In the genomic region with DNA sequence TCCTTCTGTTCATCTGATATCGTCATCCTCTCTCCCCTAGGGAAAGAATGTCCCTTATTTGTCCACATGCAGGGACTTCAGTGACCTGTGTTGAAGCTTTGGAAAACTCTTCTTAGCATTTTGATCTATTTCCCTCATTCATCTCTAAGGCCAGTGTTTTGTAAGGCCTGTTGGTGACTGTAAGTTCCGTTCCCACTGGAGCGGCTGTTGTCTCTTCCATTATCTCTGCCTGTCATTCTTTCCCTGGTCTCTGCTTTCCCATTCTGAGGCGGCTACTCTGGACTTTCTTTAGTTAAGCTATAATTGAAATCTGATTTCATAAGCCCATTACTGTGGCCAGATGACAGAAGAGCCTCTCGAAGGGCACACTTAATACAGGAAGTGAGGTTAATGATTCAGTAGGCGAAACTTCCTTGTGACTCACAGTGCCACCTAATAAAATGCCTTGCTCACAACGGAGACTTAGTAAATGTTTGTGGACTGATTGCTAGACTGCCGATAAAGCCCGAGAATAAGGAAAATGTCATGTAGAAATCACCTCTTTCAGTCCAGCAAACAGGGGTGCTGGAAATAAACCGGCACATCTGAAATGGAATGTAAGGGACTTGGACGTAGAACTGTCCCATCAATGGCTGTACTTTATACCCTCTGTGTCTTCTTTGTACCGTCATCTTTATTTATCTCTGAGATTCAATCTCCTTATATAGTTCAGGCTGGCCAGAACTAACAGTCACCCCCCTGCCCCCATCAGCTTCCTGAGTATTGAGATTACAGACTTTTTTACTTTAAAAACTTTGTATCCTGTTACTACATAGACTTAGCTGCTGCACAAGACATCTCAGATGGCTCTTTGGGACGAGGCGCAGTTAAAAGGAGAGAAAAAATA, we compare ENCODE assay signal across 18 mouse cellular contexts.
DNase-seq lines count a peak whose midpoint lies in the region; ATAC-seq and TF ChIP-seq lines count a peak whose summit lies in the region.
"Had no signal": no experiment of that assay in that cellular context is flagged by ENCODE, and none has a peak within 500 bp of the region (broad histone marks: within the 10 kb centered on the region; RNA-seq: fewer than 3 reads in every experiment).

No protein-coding gene starts in this region.

- H3K27me3 ChIP-seq in kidney, adult 2 months (replicated peaks; ENCODE audit: control insufficient read depth, insufficient read depth, low read length), result no peaks in the 10 kb centered on the region
- H3K27me3 ChIP-seq in Patski, result no peaks in the 10 kb centered on the region
- H3K27me3 ChIP-seq in stomach, embryonic 15.5 days (replicated peaks), result no peaks in the 10 kb centered on the region
- H3K27me3 ChIP-seq in hindbrain, embryonic 13.5 days, result no peaks in the 10 kb centered on the region
- H3K27me3 ChIP-seq: limb, embryonic 12.5 days; midbrain, embryonic 12.5 days had no signal

- H3K4me2 ChIP-seq in stomach, embryonic 15.5 days, result no peak overlapping the region
- no peak overlapping the region for H3K4me2 ChIP-seq in hindbrain, embryonic 13.5 days
- H3K4me2 ChIP-seq: limb, embryonic 12.5 days; midbrain, embryonic 12.5 days had no signal

- POLR2A ChIA-PET in Patski (lab: Charles Lee), result interaction anchor here (0.7 kb wide), 1 partner anchor 54 kb away, joined by 3 read pairs; no protein-coding TSS in a partner anchor

- H3K36me3 ChIP-seq in kidney, adult 2 months (ENCODE audit: control insufficient read depth, insufficient read depth, low read length), result no peaks in the 10 kb centered on the region
- H3K36me3 ChIP-seq in stomach, embryonic 15.5 days, result no peaks in the 10 kb centered on the region
- no peaks in the 10 kb centered on the region for H3K36me3 ChIP-seq in hindbrain, embryonic 13.5 days
- H3K36me3 ChIP-seq: limb, embryonic 12.5 days; midbrain, embryonic 12.5 days had no signal

- peak; percentile 10 for DNase-seq in kidney, adult 2 months
- no peak for DNase-seq in kidney, postnatal 25 days
- DNase-seq in Patski (ENCODE audit: low read depth, low spot score), result no peak
- peak; percentile 24 for DNase-seq in lung, adult 2 months
- DNase-seq in spleen, postnatal 36 days (ENCODE audit: low spot score in 2 of 2), result no peak
- DNase-seq in gastrocnemius, postnatal 4 days (ENCODE audit: low spot score in 2 of 2), result no peak
- DNase-seq: adrenal gland, postnatal 14 days; cerebellum, postnatal 25 days; forebrain, postnatal 0 days; heart, postnatal 36 days; kidney, adult 8-10 months; liver, postnatal 0 days; right cerebral cortex, postnatal 4 days had no signal

- in situ Hi-C loops in Patski (cut with MboI; ENCODE audit: low pct_unique_long_range_greater_than_20kb), result loop anchor here (10.0 to 25.0 kb wide), 2 partner anchors 244 to 339 kb away; no protein-coding TSS in a partner anchor

- TF ChIP-seq CTCF in kidney, adult 2 months (conservative IDR thresholded peaks at IDR 0.05; ENCODE audit: insufficient read depth, insufficient read length, low read depth, low read length), result no peak
- TF ChIP-seq CTCF in Patski (IDR thresholded peaks at IDR 0.05), result no peak
- TF ChIP-seq CTCF in lung, adult 2 months (IDR thresholded peaks at IDR 0.05; ENCODE audit: insufficient read depth, low read length), result no peak

- H3K9me3 ChIP-seq in stomach, embryonic 15.5 days, result no peaks in the 10 kb centered on the region
- no peaks in the 10 kb centered on the region for H3K9me3 ChIP-seq in hindbrain, embryonic 13.5 days
- H3K9me3 ChIP-seq: limb, embryonic 12.5 days; midbrain, embryonic 12.5 days had no signal

- 50% methylated on average over 14 of the region's 14 CpGs for WGBS in kidney, adult 2 months
- WGBS in lung, adult 2 months, result 43% methylated on average over 14 of the region's 14 CpGs
- WGBS in stomach, embryonic 15.5 days, result 62% methylated on average over 14 of the region's 14 CpGs
- WGBS in hindbrain, embryonic 13.5 days, result 90% methylated on average over 14 of the region's 14 CpGs

- H3K4me1 ChIP-seq in kidney, adult 2 months (ENCODE audit: control insufficient read depth, insufficient read depth, low read length), result no peaks in the 10 kb centered on the region
- peaks cover 2% of the 10 kb centered on the region; the same call in 1 of the 2 replicates for H3K4me1 ChIP-seq in lung, adult 2 months (ENCODE audit: control insufficient read depth, insufficient read depth, low read length)
- H3K4me1 ChIP-seq in stomach, embryonic 15.5 days, result no peaks in the 10 kb centered on the region
- H3K4me1 ChIP-seq in hindbrain, embryonic 13.5 days (replicated peaks), result no peaks in the 10 kb centered on the region
- H3K4me1 ChIP-seq: midbrain, embryonic 12.5 days had no signal

- no peak for TF ChIP-seq POLR2A in kidney, adult 2 months (IDR thresholded peaks at IDR 0.05; ENCODE audit: low read depth, low read length)
- no peak for TF ChIP-seq POLR2A in lung, adult 2 months (IDR thresholded peaks at IDR 0.05; ENCODE audit: borderline replicate concordance, extremely low read depth, low read depth, low read length)

- ATAC-seq in Patski, result peak; percentile 89
- ATAC-seq in stomach, embryonic 15.5 days (ENCODE audit: insufficient read depth, low FRiP score, low read depth), result peak; percentile 75
- no peak for ATAC-seq in hindbrain, embryonic 13.5 days (ENCODE audit: low FRiP score)
- ATAC-seq: CD4-positive, CD25-positive, alpha-beta regulatory T cell, adult 4 months; forebrain, postnatal 0 days; liver, postnatal 0 days had no signal

- CTCF ChIA-PET in Patski (lab: Charles Lee), result interaction anchor here (0.6 to 1.1 kb wide), 3 partner anchors 11 to 41 kb away, joined by 3 to 5 read pairs (median 3); no protein-coding TSS in a partner anchor

- no peak overlapping the region for H3K27ac ChIP-seq in kidney, adult 2 months (ENCODE audit: insufficient read depth, low read depth, low read length)
- peak overlapping the region; percentile 74 for H3K27ac ChIP-seq in stomach, embryonic 15.5 days
- no peak overlapping the region for H3K27ac ChIP-seq in hindbrain, embryonic 13.5 days
- H3K27ac ChIP-seq: limb, embryonic 12.5 days; midbrain, embryonic 12.5 days had no signal

- H3K9ac ChIP-seq in stomach, embryonic 15.5 days, result no peak overlapping the region
- no peak overlapping the region for H3K9ac ChIP-seq in hindbrain, embryonic 13.5 days
- H3K9ac ChIP-seq: forebrain, postnatal 0 days; limb, embryonic 12.5 days; liver, postnatal 0 days; midbrain, embryonic 12.5 days had no signal

- H3K4me3 ChIP-seq in kidney, adult 2 months (ENCODE audit: insufficient read depth, low read depth, low read length), result no peak overlapping the region
- H3K4me3 ChIP-seq in lung, adult 2 months (replicated peaks; ENCODE audit: extremely low read depth, low read depth, low read length), result no peak overlapping the region
- H3K4me3 ChIP-seq in stomach, embryonic 15.5 days (replicated peaks), result no peak overlapping the region
- H3K4me3 ChIP-seq in hindbrain, embryonic 13.5 days, result no peak overlapping the region
- H3K4me3 ChIP-seq: limb, embryonic 12.5 days; midbrain, embryonic 12.5 days had no signal

Comparison
In these comparisons a context has a peak if more than half of its experiments do, and no peak if none do; other contexts are left out.
1. DNase-seq: peak in kidney, adult 2 months (single experiment) and lung, adult 2 months (single experiment); none in kidney, postnatal 25 days (0 of 2), Patski (single experiment), spleen, postnatal 36 days (0 of 2) and gastrocnemius, postnatal 4 days (0 of 2).